Mouse (Mus musculus): ENCODE data around the gene Pcnx. TPM values are rescaled to one million over a fixed set of nuclear protein-coding genes. Genes with fewer than 3 reads are reported as not detected.
A peak's percentile ranks its signal among the peaks of the same experiment; 100 is the strongest.

Gene Pcnx
- polyA plus RNA-seq, 1 experiment from 2014 or later = 7.6 TPM

DNA sequence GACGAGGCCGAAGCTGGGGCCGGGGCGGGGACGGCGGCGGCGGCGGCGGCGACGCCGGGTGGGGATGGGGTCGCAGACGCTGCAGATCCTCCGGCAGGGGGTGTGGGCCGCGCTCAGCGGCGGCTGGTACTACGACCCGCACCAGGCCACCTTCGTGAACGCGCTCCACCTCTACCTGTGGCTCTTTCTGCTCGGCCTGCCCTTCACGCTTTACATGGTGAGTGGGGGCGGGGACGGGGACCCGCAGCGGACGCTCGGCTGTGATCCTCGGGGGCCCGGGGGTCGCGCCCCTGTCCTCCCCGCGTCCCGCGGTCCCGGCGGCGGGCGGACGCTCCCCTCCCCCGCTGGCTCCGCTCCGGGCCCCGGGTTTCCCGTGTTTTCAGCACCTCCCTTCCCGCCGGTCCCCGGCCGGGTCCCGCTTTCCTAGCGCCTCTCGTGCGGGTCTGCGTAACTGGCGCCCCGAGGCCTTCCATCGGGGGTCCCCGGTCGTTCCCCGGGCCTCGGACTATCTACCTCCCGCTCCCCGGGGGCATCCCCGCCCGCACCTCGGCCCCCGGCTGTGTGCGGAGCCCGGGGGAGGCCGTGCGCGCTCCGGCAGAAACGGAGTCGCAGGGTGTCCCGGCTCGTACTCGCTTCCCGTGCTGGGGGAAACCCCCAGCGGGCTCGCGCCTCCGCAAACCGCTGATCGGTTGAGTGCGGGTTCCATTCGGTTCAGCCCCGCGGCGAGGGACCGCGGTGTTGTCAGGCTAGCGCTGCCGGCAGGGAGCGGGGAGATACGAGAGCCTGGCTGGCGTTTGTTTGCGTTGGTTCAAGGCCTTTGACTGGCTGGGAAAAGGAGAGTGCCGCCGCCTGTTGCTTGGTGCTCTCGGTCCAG, 722 bp downstream of the Pcnx start:
- WGBS = under 1% methylated on average over 107 of the region's 107 CpGs
- Histone ChIP-seq H3K36me3 (replicated peaks) (no peaks in the 10 kb centered on the region), H3K4me3 (peak overlapping the region; percentile 99), H3K27me3 (ENCODE audit: poor library complexity, severe bottlenecking) (peaks cover 20% of the 10 kb centered on the region), H3K27ac (peak overlapping the region; percentile 98), H3K9me3 (no peaks in the 10 kb centered on the region), H3K4me1 (peaks cover 61% of the 10 kb centered on the region)
- DNase-seq (ENCODE audit: extremely low spot score, low spot score) = peak; percentile 68

DNA sequence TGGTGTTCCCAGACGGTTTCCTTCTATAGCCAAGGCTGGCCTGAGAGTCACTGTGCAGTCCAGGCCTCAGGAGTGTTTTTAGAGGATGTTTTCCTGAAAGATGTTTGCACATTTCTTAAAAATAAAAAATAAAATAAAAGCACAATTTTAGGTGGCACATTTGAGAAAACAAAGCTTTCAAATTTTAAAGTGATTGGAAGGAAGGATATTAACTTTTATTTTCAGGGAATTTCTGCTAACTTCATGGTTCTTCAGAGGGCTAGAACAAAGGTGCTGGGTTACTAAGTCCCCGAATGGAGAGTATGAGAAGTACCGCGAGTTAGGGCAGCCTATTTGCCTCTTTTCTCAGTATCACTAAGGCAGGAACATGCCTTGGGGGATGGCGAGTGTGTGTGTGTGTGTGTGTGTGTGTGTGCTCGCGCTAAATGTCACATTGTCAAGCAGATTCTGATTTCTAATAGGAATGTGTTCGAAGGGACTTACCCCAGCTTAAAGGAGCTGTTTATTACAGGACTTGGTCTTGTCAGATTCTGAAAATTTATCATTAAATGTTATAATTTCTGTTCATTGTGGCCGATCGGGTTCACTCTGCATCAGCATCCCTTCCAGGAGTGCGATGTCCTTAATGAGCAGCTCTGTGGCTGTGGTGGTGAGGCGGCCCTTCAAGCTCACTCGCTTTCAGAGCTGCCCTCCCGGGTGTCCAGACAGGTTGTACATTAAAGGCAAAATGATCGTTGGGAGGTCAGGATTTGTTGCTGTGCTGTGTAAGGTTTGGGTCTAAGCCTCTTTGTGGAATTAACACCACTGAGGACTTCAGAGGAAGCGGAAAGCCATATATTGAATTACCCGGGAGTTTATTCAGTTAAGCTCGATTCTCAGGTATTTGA, 1.6 kb downstream of the Pcnx start:
- peaks cover 20% of the 10 kb centered on the region for H3K27me3 ChIP-seq (ENCODE audit: poor library complexity, severe bottlenecking)
- 30% methylated on average over 18 of the region's 18 CpGs for WGBS
- peaks cover 57% of the 10 kb centered on the region for H3K4me1 ChIP-seq
- H3K36me3 ChIP-seq (replicated peaks) = no peaks in the 10 kb centered on the region
- H3K27ac ChIP-seq = peak overlapping the region; percentile 98
- DNase-seq (ENCODE audit: extremely low spot score, low spot score) = no peak
- H3K4me3 ChIP-seq = peak overlapping the region; percentile 99
- no peaks in the 10 kb centered on the region for H3K9me3 ChIP-seq

DNA sequence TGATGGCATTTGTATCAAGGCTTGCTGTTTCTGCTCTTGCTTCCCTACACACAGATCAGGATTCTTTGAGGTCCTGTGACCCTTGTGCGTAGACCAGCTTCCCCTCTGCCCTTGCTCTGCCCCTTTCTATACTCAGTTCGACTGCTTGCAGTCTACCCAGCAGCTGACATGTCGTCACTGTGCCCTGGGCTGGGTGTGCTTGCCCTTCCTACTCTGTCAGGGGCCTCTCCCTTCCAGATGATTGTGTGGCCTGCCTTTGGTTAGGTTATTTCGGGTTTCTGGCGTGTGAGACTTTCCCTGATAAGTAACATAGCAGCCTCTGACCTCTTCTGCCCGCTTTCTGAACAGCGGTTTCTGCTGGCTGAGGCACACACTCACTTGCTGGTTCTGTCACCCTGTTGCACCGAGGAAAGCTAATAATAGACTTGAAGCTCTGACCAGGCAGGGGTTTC, 2.6 kb downstream of the Pcnx start:
- Histone ChIP-seq H3K27me3 (ENCODE audit: poor library complexity, severe bottlenecking) (peaks cover 13% of the 10 kb centered on the region), H3K4me1 (peaks cover 48% of the 10 kb centered on the region), H3K27ac (no peak overlapping the region), H3K4me3 (peak overlapping the region; percentile 99), H3K36me3 (replicated peaks) (no peaks in the 10 kb centered on the region; the same call in 1 of the 2 replicates), H3K9me3 (no peaks in the 10 kb centered on the region)
- WGBS = 43% methylated on average over 8 of the region's 8 CpGs
- no peak for DNase-seq (ENCODE audit: extremely low spot score, low spot score)

DNA sequence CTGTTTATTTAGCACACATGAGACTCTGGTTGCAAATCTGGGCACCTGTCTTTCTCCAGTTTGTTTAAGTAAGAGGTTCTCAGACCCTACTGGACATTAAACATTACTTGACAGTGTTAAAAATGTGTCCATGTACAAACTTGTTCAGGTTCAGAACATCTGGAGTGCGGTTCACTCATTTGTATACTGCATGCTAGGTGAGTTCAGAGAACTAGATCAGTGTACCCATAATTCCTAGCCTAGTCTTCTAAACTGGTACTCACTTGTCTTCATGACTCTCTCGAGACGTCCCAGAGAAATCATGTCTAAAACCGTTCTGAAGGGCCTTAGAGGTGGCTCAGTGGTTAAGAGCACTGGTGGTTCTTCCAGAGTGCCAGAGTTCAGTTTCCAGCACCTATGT, 4.1 kb downstream of the Pcnx start:
- H3K9me3 ChIP-seq = no peaks in the 10 kb centered on the region
- WGBS = 94% methylated on average over 4 of the region's 4 CpGs
- no peak for DNase-seq (ENCODE audit: extremely low spot score, low spot score)
- H3K4me3 ChIP-seq = no peak overlapping the region
- H3K27ac ChIP-seq = no peak overlapping the region
- H3K36me3 ChIP-seq (replicated peaks) = no peaks in the 10 kb centered on the region; the same call in 1 of the 2 replicates
- H3K4me1 ChIP-seq = peaks cover 42% of the 10 kb centered on the region
- peaks cover 2% of the 10 kb centered on the region for H3K27me3 ChIP-seq (ENCODE audit: poor library complexity, severe bottlenecking)

DNA sequence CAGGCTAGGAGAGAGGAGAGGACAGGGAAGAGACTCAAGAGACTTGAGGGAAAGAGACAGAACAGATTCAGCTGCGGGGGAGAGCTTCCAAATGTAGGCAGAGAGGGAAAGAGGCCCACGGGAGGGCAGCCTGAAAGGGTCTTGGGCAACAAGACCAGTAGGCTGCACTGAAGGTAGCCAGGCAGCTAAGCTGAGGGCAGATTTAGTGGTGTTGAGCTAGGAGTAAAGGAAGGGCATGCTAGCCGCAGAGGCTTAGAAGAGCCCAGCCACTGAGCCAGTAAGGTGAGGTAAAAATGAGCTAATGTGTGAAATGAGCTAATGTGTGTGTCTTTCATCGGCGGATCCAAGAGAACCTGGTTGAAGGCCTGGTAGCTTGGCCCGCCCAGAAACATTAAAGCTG, 5.4 kb downstream of the Pcnx start:
- no peak overlapping the region for H3K27ac ChIP-seq
- no peaks in the 10 kb centered on the region for H3K27me3 ChIP-seq (ENCODE audit: poor library complexity, severe bottlenecking)
- peaks cover 42% of the 10 kb centered on the region for H3K4me1 ChIP-seq
- H3K4me3 ChIP-seq = no peak overlapping the region
- DNase-seq (ENCODE audit: extremely low spot score, low spot score) = no peak
- H3K9me3 ChIP-seq = no peaks in the 10 kb centered on the region
- 92% methylated on average over 6 of the region's 6 CpGs for WGBS
- no peaks in the 10 kb centered on the region; the same call in 1 of the 2 replicates for H3K36me3 ChIP-seq (replicated peaks)

DNA sequence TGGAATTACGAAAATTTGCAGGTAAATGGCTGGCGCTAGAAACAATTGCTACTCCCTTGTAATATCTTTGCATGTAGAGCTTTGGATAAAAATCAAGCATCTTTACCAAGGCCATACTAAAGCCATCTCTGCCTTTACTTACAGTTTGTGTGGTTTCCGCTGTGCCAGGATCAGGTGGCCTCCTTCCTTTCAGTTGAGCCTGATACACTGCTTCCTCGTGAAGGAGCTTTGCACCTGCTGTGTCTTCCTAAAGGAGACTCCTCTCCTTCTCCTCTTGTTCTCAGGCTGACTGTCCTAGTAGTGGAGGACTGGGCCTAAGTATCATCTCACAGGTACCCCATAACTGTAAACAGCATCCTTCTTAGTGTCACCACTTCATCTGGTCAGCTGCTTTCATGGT, 7.5 kb downstream of the Pcnx start:
- 92% methylated on average over 4 of the region's 4 CpGs for WGBS
- peaks cover 33% of the 10 kb centered on the region for H3K4me1 ChIP-seq
- H3K9me3 ChIP-seq = no peaks in the 10 kb centered on the region
- no peak overlapping the region for H3K4me3 ChIP-seq
- no peak for DNase-seq (ENCODE audit: extremely low spot score, low spot score)
- no peaks in the 10 kb centered on the region; the same call in 1 of the 2 replicates for H3K36me3 ChIP-seq (replicated peaks)
- H3K27me3 ChIP-seq (ENCODE audit: poor library complexity, severe bottlenecking) = no peaks in the 10 kb centered on the region
- no peak overlapping the region for H3K27ac ChIP-seq

- Histone ChIP-seq H3K4me1 (peaks cover 28% of the 10 kb centered on the region), H3K9me3 (no peaks in the 10 kb centered on the region), H3K36me3 (replicated peaks) (no peaks in the 10 kb centered on the region; the same call in 1 of the 2 replicates), H3K27ac (no peak overlapping the region), H3K27me3 (ENCODE audit: poor library complexity, severe bottlenecking) (no peaks in the 10 kb centered on the region), H3K4me3 (no peak overlapping the region)
- no peak for DNase-seq (ENCODE audit: extremely low spot score, low spot score)
- 88% methylated on average over 3 of the region's 3 CpGs for WGBS
Measured at GRCm38 (mm10) chr12:81869205-81869940, 9.6 kb downstream of the Pcnx start.

DNA sequence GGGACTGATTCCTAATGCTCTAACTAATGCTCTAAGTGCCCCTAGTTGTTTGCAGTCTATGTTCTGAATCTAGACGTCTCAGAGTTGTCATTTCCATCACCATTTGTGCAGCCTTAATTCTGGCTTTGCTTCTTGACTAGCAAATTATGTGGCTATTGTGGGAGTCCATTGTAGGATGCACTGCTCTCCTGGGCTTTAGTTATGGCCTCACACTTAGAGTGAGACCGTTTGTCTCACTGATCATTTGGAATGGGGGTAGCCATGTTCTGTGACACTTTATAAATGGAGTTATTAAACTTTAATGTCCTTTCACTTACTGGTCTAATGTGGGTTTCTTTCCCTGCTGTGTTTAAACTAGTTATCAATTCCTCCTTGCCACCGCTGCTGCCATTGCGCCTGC, 13.5 kb downstream of the Pcnx start:
- Histone ChIP-seq H3K9me3 (peaks cover 3% of the 10 kb centered on the region; the same call in 1 of the 2 replicates), H3K4me3 (no peak overlapping the region), H3K4me1 (peaks cover 24% of the 10 kb centered on the region), H3K27me3 (ENCODE audit: poor library complexity, severe bottlenecking) (no peaks in the 10 kb centered on the region), H3K27ac (no peak overlapping the region), H3K36me3 (replicated peaks) (peaks cover 4% of the 10 kb centered on the region; the same call in 1 of the 2 replicates)
- WGBS = 74% methylated on average over 4 of the region's 4 CpGs
- DNase-seq (ENCODE audit: extremely low spot score, low spot score) = no peak

DNA sequence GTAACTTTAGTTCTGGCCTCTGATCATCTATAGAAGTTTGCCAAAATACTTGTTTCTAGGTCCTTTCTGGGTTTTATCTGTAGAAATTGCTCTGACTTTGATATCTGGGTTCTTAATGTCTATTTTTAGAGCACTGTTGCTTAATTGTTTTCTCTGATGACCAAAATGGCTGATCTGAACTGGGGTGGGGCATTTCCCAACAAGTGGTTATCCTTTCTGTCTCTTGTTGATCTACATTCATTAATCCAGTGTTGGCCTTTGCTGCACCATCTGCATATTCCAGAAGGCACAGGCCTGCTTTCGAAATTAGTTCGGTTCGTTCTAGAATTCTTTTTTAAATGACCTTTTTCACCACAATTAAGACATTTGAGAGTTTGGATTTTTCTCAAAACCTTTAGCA, 20.3 kb downstream of the Pcnx start:
- 100% methylated on average over 3 of the region's 3 CpGs for WGBS
- H3K4me3 ChIP-seq = no peak overlapping the region
- peaks cover 6% of the 10 kb centered on the region for H3K36me3 ChIP-seq (replicated peaks)
- H3K9me3 ChIP-seq = peaks cover 5% of the 10 kb centered on the region; the same call in 1 of the 2 replicates
- no peak for DNase-seq (ENCODE audit: extremely low spot score, low spot score)
- no peaks in the 10 kb centered on the region for H3K27me3 ChIP-seq (ENCODE audit: poor library complexity, severe bottlenecking)
- H3K4me1 ChIP-seq = peaks cover 22% of the 10 kb centered on the region
- H3K27ac ChIP-seq = no peak overlapping the region

DNA sequence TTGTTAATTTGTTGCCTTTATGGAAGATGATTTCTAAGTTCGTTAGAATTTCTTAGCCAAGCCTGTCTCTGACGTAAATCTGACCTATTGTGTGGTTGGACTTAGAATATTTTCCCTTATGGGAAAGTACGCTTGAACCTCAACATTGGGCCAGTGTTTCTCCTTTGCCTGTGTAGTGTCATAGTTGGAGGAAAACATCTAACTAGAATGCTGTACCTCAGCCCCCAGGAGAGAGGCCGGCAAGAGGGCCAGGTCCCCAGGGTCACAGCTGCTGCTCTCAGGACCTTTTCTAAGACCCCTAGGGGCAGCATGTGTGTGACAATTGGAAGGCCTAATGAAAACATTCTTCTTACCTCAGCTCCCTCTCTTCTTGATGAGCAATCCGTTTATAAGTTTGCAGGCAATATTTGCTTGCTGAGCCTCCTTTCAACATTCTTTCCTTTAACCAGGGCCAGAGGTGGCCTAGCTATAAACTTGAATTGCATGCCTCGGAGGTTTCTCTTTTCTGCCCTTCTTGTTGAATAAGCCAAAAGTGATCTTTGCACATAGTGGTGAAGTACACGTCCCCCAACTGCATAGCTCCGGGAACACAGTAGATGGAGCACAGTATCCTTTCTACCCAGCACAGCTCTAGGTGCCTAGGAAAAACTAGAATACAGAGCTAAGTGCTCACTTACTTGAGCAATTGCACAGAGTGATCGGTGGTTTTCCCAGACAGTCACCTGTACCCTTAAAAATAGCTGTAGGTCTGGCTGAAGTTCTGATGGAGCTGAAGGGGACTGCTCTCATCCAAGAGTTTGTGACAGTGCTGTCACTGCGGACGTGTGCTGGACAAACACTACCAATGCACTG, 23.7 kb downstream of the Pcnx start:
- Histone ChIP-seq H3K4me3 (no peak overlapping the region), H3K36me3 (replicated peaks) (peaks cover 3% of the 10 kb centered on the region; the same call in 1 of the 2 replicates), H3K4me1 (peaks cover 23% of the 10 kb centered on the region), H3K9me3 (peaks cover under 1% of the 10 kb centered on the region; the same call in 1 of the 2 replicates), H3K27me3 (ENCODE audit: poor library complexity, severe bottlenecking) (no peaks in the 10 kb centered on the region), H3K27ac (no peak overlapping the region)
- 71% methylated on average over 11 of the region's 11 CpGs for WGBS
- DNase-seq (ENCODE audit: extremely low spot score, low spot score) = no peak

- Histone ChIP-seq H3K27ac (no peak overlapping the region), H3K9me3 (no peaks in the 10 kb centered on the region), H3K4me3 (no peak overlapping the region), H3K27me3 (ENCODE audit: poor library complexity, severe bottlenecking) (no peaks in the 10 kb centered on the region), H3K36me3 (replicated peaks) (peaks cover under 1% of the 10 kb centered on the region; the same call in 1 of the 2 replicates), H3K4me1 (peaks cover 23% of the 10 kb centered on the region)
- DNase-seq (ENCODE audit: extremely low spot score, low spot score) = no peak
- WGBS = 91% methylated on average over 3 of the region's 3 CpGs
Measured at GRCm38 (mm10) chr12:81884107-81884398, 24.2 kb downstream of the Pcnx start.

All from forebrain, embryonic 10.5 days (tissue).